Mouse (Mus musculus) myocyte (in vitro differentiated cells): ENCODE data around the gene Gm5129.

Experiments used
- CEBPB ChIP-seq: IDR thresholded peaks from 2 replicates; pipeline ENCODE4 v1.6.1; 2011; ENCODE audit warnings: mild to moderate bottlenecking, moderate library complexity; ENCODE audit not compliant: poor library complexity, insufficient read depth, severe bottlenecking
- MAX ChIP-seq: IDR thresholded peaks from one replicate; pipeline ENCODE4 v1.6.1; 2011; ENCODE audit warnings: low read depth, mild to moderate bottlenecking, control low read depth
- MYOD1 ChIP-seq, 3 experiments: IDR thresholded peaks; one replicate each; pipeline ENCODE4 v1.6.1; 2011; ENCODE audit warnings: control low read depth in 2 of 3, low read depth in 2 of 3, mild to moderate bottlenecking in 2 of 3, moderate library complexity in 1 of 3; ENCODE audit not compliant: insufficient read length in 2 of 3, control insufficient read depth in 1 of 3
- MYOG ChIP-seq, 3 experiments: IDR thresholded peaks; one replicate each; pipeline ENCODE4 v1.6.1; 2011; ENCODE audit warnings: control low read depth in 2 of 3, low read depth in 2 of 3, mild to moderate bottlenecking in 2 of 3; ENCODE audit not compliant: insufficient read length in 2 of 3, control insufficient read depth in 1 of 3, insufficient read depth in 1 of 3
- POLR2A ChIP-seq: IDR thresholded peaks from one replicate; pipeline ENCODE4 v1.6.1; 2011; ENCODE audit warnings: low read depth, mild to moderate bottlenecking, control low read depth, moderate library complexity; ENCODE audit not compliant: insufficient read length
- POLR2AphosphoS2 ChIP-seq: IDR thresholded peaks from one replicate; pipeline ENCODE4 v1.6.1; 2011; ENCODE audit warnings: low read depth, control low read depth; ENCODE audit not compliant: insufficient read length
- SRF ChIP-seq: IDR thresholded peaks from one replicate; pipeline ENCODE4 v1.6.1; 2011; ENCODE audit warnings: low read depth; ENCODE audit not compliant: control insufficient read depth, insufficient read length
- TCF12 ChIP-seq: IDR thresholded peaks from one replicate; pipeline ENCODE4 v1.6.1; 2011; ENCODE audit warnings: mild to moderate bottlenecking, control low read depth; ENCODE audit not compliant: poor library complexity, insufficient read depth, severe bottlenecking
- TCF3 ChIP-seq: IDR thresholded peaks from one replicate; pipeline ENCODE4 v1.6.1; 2011; ENCODE audit warnings: low read depth, control low read depth; ENCODE audit not compliant: insufficient read length
- USF1 ChIP-seq: IDR thresholded peaks from one replicate; pipeline ENCODE4 v1.6.1; 2011; ENCODE audit warnings: low read depth, mild to moderate bottlenecking, control low read depth, moderate library complexity

DNA sequence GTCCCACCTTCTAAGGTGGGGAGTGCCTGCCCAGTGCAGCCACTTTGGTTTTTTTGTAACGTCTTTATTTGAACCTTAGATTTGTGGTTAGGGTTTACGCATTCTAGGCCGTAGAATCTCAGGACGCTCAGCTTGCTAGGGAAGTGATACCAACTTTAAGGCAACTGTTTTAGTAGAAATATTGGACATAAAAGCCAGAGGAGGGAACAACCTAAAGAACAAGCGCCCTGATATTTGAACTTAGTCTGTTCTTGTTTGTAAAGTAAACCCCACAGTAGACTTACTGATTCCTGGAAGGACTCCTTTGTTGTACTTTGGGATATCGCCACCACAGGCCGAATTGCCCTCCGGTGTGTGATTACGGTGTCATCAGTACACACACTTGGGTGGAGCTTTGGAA, 1.2 kb upstream of the Gm5129 start:
- TF ChIP-seq POLR2A (no peak), TCF3 (no peak), CEBPB (no peak), USF1 (no peak), MAX (no peak), POLR2AphosphoS2 (no peak), MYOG (IDR thresholded peaks at IDR 0.05; ENCODE audit: control insufficient read depth in 1 of 3, insufficient read depth in 1 of 3, insufficient read length in 2 of 3, low read depth in 2 of 3) (no peak), SRF (no peak), MYOD1 (IDR thresholded peaks at IDR 0.05; ENCODE audit: control insufficient read depth in 1 of 3, insufficient read length in 2 of 3, low read depth in 2 of 3) (no peak), TCF12 (no peak)
